In genomic region chr1:82283901-82284301, GRCm38 (mm10) we compare ENCODE assay signal across 9 mouse cellular contexts. TPM values are rescaled to one million over a fixed set of nuclear protein-coding genes. Genes with fewer than 3 reads are reported as not detected.
DNase-seq lines count a peak whose midpoint lies in the region; ATAC-seq and TF ChIP-seq lines count a peak whose summit lies in the region.
"Had no signal": no experiment of that assay in that cellular context is flagged by ENCODE, and none has a peak within 500 bp of the region (broad histone marks: within the 10 kb centered on the region; RNA-seq: fewer than 3 reads in every experiment).

No protein-coding gene starts in this region.

- H3K4me1 ChIP-seq in heart, adult 2 months (ENCODE audit: control insufficient read depth, insufficient read depth, low read length), result peaks cover 11% of the 10 kb centered on the region
- H3K4me1 ChIP-seq in kidney, embryonic 14.5 days (ENCODE audit: control insufficient read depth, insufficient read depth, low read length), result peaks cover 16% of the 10 kb centered on the region; the same call in 1 of the 2 replicates
- H3K4me1 ChIP-seq in midbrain, embryonic 14.5 days (ENCODE audit: control insufficient read depth, insufficient read depth, low read length), result peaks cover 42% of the 10 kb centered on the region

- peak in 1 of 2 experiments; percentile 18 for DNase-seq in left cerebral cortex, adult 2 months (ENCODE audit: extremely low spot score in 1 of 2, low spot score in 2 of 2)
- no peak for DNase-seq in left cerebral cortex, adult 8-10 months (ENCODE audit: low spot score in 2 of 2)
- DNase-seq in cerebellum, adult 9-10 months, result peak; percentile 58
- peak; percentile 32 to 35 for DNase-seq in heart, adult 2 months
- peak; percentile 57 for DNase-seq in midbrain, embryonic 14.5 days
- no peak for DNase-seq in gastrocnemius, adult 8-10 months (ENCODE audit: low spot score in 2 of 2)
- DNase-seq in MN1 (ENCODE audit: low spot score), result no peak

- peaks cover 5% of the 10 kb centered on the region; the same call in 1 of the 2 replicates for H3K79me2 ChIP-seq in heart, adult 2 months (replicated peaks; ENCODE audit: control insufficient read depth, insufficient read depth, low read length)

- H3K4me3 ChIP-seq in left cerebral cortex, adult 2 months, result peak overlapping the region; percentile 62
- H3K4me3 ChIP-seq in heart, adult 2 months, result peak overlapping the region; percentile 55
- peak overlapping the region; percentile 37 for H3K4me3 ChIP-seq in kidney, embryonic 14.5 days (ENCODE audit: low read length)
- H3K4me3 ChIP-seq in midbrain, embryonic 14.5 days (replicated peaks; ENCODE audit: low read depth, low read length), result peak overlapping the region; percentile 45

- TF ChIP-seq EP300 in heart, adult 2 months (IDR thresholded peaks at IDR 0.05; ENCODE audit: insufficient read depth, low read depth, low read length), result no peak

- TF ChIP-seq POLR2A in heart, adult 2 months (IDR thresholded peaks at IDR 0.05; ENCODE audit: insufficient read depth, low read depth, low read length), result no peak

- WGBS in heart, adult 2 months, result 36% methylated on average over 1 of the region's 1 CpGs
- 12% methylated on average over 1 of the region's 1 CpGs for WGBS in kidney, embryonic 14.5 days
- WGBS in midbrain, embryonic 14.5 days, result 0% methylated on average over 1 of the region's 1 CpGs

- H3K27me3 ChIP-seq in heart, adult 2 months (ENCODE audit: control insufficient read depth, insufficient read depth, low read length), result no peaks in the 10 kb centered on the region
- H3K27me3 ChIP-seq in kidney, embryonic 14.5 days (ENCODE audit: control insufficient read depth, insufficient read depth, low read length), result no peaks in the 10 kb centered on the region
- no peaks in the 10 kb centered on the region for H3K27me3 ChIP-seq in midbrain, embryonic 14.5 days (ENCODE audit: control insufficient read depth, insufficient read depth, low read length)

- H3K36me3 ChIP-seq in heart, adult 2 months (ENCODE audit: control insufficient read depth, insufficient read depth, low read length), result peaks cover 19% of the 10 kb centered on the region
- peaks cover 8% of the 10 kb centered on the region; the same call in 1 of the 2 replicates for H3K36me3 ChIP-seq in kidney, embryonic 14.5 days (ENCODE audit: control insufficient read depth, insufficient read depth, low read length)
- H3K36me3 ChIP-seq in midbrain, embryonic 14.5 days (ENCODE audit: control insufficient read depth, insufficient read depth, low read length), result 0 out of 2 replicates have a peak, but pooled peaks cover 6% of the 10 kb centered on the region

- no peak for TF ChIP-seq CTCF in left cerebral cortex, adult 2 months (IDR thresholded peaks at IDR 0.05)
- TF ChIP-seq CTCF in heart, adult 2 months (IDR thresholded peaks at IDR 0.05), result no peak

- no peaks in the 10 kb centered on the region for H3K9me3 ChIP-seq in kidney, embryonic 14.5 days (ENCODE audit: control insufficient read depth, low read length)
- no peaks in the 10 kb centered on the region for H3K9me3 ChIP-seq in midbrain, embryonic 14.5 days (ENCODE audit: control insufficient read depth, low read length)

- peak overlapping the region; percentile 66 for H3K9ac ChIP-seq in heart, adult 2 months (ENCODE audit: low read depth, low read length)
- H3K9ac ChIP-seq in kidney, embryonic 14.5 days (ENCODE audit: low read depth, low read length), result peak overlapping the region; percentile 63
- H3K9ac ChIP-seq in midbrain, embryonic 14.5 days (replicated peaks; ENCODE audit: low read length), result peak overlapping the region; percentile 62

- no peak; the same call in 1 of the 2 replicates for ATAC-seq in kidney, embryonic 14.5 days (ENCODE audit: low FRiP score, low TSS enrichment)
- ATAC-seq in midbrain, embryonic 14.5 days (ENCODE audit: low FRiP score, low TSS enrichment), result no peak

- H3K27ac ChIP-seq in left cerebral cortex, adult 2 months, result peak overlapping the region; percentile 82
- peak overlapping the region; percentile 82 for H3K27ac ChIP-seq in heart, adult 2 months
- H3K27ac ChIP-seq in kidney, embryonic 14.5 days (ENCODE audit: low read depth, low read length), result peak overlapping the region; percentile 92
- peak overlapping the region; percentile 92 for H3K27ac ChIP-seq in midbrain, embryonic 14.5 days (replicated peaks; ENCODE audit: low read depth, low read length)

- H3K4me2 ChIP-seq in kidney, embryonic 14.5 days (replicated peaks; ENCODE audit: low read depth, low read length), result peak overlapping the region; percentile 39
- H3K4me2 ChIP-seq in midbrain, embryonic 14.5 days (ENCODE audit: low read length), result peak overlapping the region; percentile 82

- intact Hi-C loops in left cerebral cortex, adult 2 months (cut with DNase I), result no loop called here
- intact Hi-C loops in heart, adult 2 months (cut with DNase I), result loop anchor here (2.0 to 10.0 kb wide), 3 partner anchors 42 to 269 kb away; no protein-coding TSS in a partner anchor

RNA-seq across cellular contexts. Expression of gene Irs1, which starts 7.3 kb away (rescaled TPM):
- 10 to 100 TPM; 17.3 to 17.4 TPM for total RNA-seq in left cerebral cortex, adult 2 months (2021)
- total RNA-seq in left cerebral cortex, adult 8-10 months (2022), result 10 to 100 TPM; 14.2 to 15.8 (median 14.9) TPM
- 10 to 100 TPM; 39.9 to 50.0 TPM for total RNA-seq in heart, adult 2 months (2021)
- 10.5 and 15.4 TPM in 2 replicates for polyA plus RNA-seq in heart, adult 2 months (2012; rRNA removed)
- 1.9 and 3.8 TPM in 2 replicates for polyA plus RNA-seq in kidney, embryonic 14.5 days (2014; fragmentation: Nextera tagmentation; extraction: Ambion mirVana)
- 5.5 and 7.9 TPM in 2 replicates for polyA plus RNA-seq in midbrain, embryonic 14.5 days (2014; fragmentation: Nextera tagmentation; extraction: Ambion mirVana)
- 10 to 100 TPM; 23.3 to 46.6 (median 44.6) TPM for total RNA-seq in gastrocnemius, adult 8-10 months (2022)

RNA-seq across cellular contexts. Expression of gene Rhbdd1, which starts 32.4 kb away (rescaled TPM):
- 1 to 10 TPM; 7.6 to 8.4 TPM for total RNA-seq in left cerebral cortex, adult 2 months (2021)
- total RNA-seq in left cerebral cortex, adult 8-10 months (2022), result 10 to 100 TPM in 1 of 4 experiments, 1 to 10 TPM in 3; 8.5 to 10.5 (median 9.4) TPM
- total RNA-seq in heart, adult 2 months (2021), result 10 to 100 TPM; 11.2 to 11.3 TPM
- polyA plus RNA-seq in heart, adult 2 months (2012; rRNA removed), result 10.7 and 14.0 TPM in 2 replicates
- 6.7 and 7.0 TPM in 2 replicates for polyA plus RNA-seq in kidney, embryonic 14.5 days (2014; fragmentation: Nextera tagmentation; extraction: Ambion mirVana)
- polyA plus RNA-seq in midbrain, embryonic 14.5 days (2014; fragmentation: Nextera tagmentation; extraction: Ambion mirVana), result 2.9 and 3.2 TPM in 2 replicates
- total RNA-seq in gastrocnemius, adult 8-10 months (2022), result 1 to 10 TPM; 7.6 to 8.7 (median 8.0) TPM

RNA-seq across cellular contexts. Expression of gene Gm9747, which starts 51.0 kb away (rescaled TPM):
- not detected for total RNA-seq in left cerebral cortex, adult 2 months (2021)
- total RNA-seq in left cerebral cortex, adult 8-10 months (2022), result not detected
- not detected for total RNA-seq in heart, adult 2 months (2021)
- polyA plus RNA-seq in heart, adult 2 months (2012; rRNA removed), result 0.04 TPM in 1 of 2 replicates, not detected in the other
- polyA plus RNA-seq in kidney, embryonic 14.5 days (2014; fragmentation: Nextera tagmentation; extraction: Ambion mirVana), result 7.7 and 12.5 TPM in 2 replicates
- polyA plus RNA-seq in midbrain, embryonic 14.5 days (2014; fragmentation: Nextera tagmentation; extraction: Ambion mirVana), result 21.5 and 27.9 TPM in 2 replicates
- total RNA-seq in gastrocnemius, adult 8-10 months (2022), result not detected
- total RNA-seq: layer of hippocampus, adult 8-10 months had no signal

Comparison
In these comparisons a context has a peak if more than half of its experiments do, and no peak if none do; other contexts are left out.
1. DNase-seq: peak in cerebellum, adult 9-10 months (single experiment), heart, adult 2 months (2 of 2) and midbrain, embryonic 14.5 days (single experiment); none in left cerebral cortex, adult 8-10 months (0 of 2), gastrocnemius, adult 8-10 months (0 of 2) and MN1 (single experiment).
2. Peak in every context shown above with its lines, with median percentiles within 50 percentile points of each other: H3K27ac ChIP-seq, H3K4me3 ChIP-seq and H3K9ac ChIP-seq.